Mouse (Mus musculus) C2C12 (cell line): ENCODE results near the gene Pm20d1.

Experiments used
- CTCF ChIP-seq: IDR thresholded peaks from one replicate; pipeline ENCODE4 v1.5.1; 2011; ENCODE audit not compliant: control insufficient read depth, insufficient read depth, insufficient read length
- MAX ChIP-seq: IDR thresholded peaks from one replicate; pipeline ENCODE4 v1.6.1; 2011; ENCODE audit warnings: mild to moderate bottlenecking, control low read depth

DNA sequence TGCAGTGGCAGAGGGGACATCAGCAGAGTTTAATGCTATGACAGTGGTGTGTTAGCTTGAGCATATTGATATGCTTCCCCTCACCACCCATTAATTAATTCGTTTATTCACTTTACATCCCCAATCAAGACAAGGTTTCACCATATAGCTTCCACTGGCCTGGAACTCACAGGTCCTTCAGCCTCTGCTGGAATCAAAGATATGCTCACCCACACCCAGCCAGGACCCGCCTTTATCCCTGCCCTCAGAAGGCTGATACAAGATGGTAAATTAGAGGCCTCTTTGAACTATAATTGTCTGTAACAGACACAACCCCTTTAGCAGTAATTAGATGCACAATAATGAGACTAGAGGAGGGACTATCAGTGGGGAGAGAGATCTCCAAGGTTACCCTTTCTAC lies 12.5 kb downstream of the Pm20d1 start:
- TF ChIP-seq CTCF, result no peak
- TF ChIP-seq MAX, result no peak
